Mouse (Mus musculus) forebrain, embryonic 16.5 days (tissue): ENCODE measurements at regions not wholly inside any gene's neighbourhood (a gene's known extent, or its start where the extent isn't known, plus 50 kb on each side); places are given as distances from the start of the nearest gene placed in this dataset.
"Not testable (repeated sequence)": the region's sequence is repeated elsewhere in the genome, so short reads cannot be mapped to it uniquely, and the experiment has no call there.

Source experiments
- ATAC-seq: fragments of 200-750 bp; cut with Nextera tagmentation; 2 replicates; pipeline ENCODE4 v1.8.0; 2017; ENCODE audit warnings: mild to moderate bottlenecking, moderate library complexity
- H3K27ac ChIP-seq: fragments of 300-500 bp; sonication (generic); 2 replicates; pipeline ENCODE4 v1.5.1; 2014; ENCODE audit warnings: low read length, control low read depth
- H3K27me3 ChIP-seq: fragments of 300-500 bp; sonication (generic); replicated peaks from 2 replicates; pipeline ENCODE4 v1.6.1; 2014; ENCODE audit warnings: low read length; ENCODE audit not compliant: control insufficient read depth, insufficient read depth
- H3K36me3 ChIP-seq: fragments of 300-500 bp; sonication (generic); 2 replicates; pipeline ENCODE4 v1.6.1; 2014; ENCODE audit not compliant: control insufficient read depth, insufficient read depth
- H3K4me1 ChIP-seq: fragments of 300-500 bp; sonication (generic); replicated peaks from 2 replicates; pipeline ENCODE4 v1.6.1; 2014; ENCODE audit warnings: low read length; ENCODE audit not compliant: control insufficient read depth, insufficient read depth
- H3K4me2 ChIP-seq: fragments of 300-500 bp; sonication (generic); 2 replicates; pipeline ENCODE4 v1.6.1; 2014; ENCODE audit warnings: mild to moderate bottlenecking, low read length, control low read depth
- H3K4me3 ChIP-seq: fragments of 300-500 bp; sonication (generic); replicated peaks from 2 replicates; pipeline ENCODE4 v1.5.1; 2014; ENCODE audit warnings: mild to moderate bottlenecking, low read length, control low read depth
- H3K9ac ChIP-seq: fragments of 300-500 bp; sonication (generic); replicated peaks from 2 replicates; pipeline ENCODE4 v1.6.1; 2014; ENCODE audit warnings: low read depth, low read length, control low read depth
- H3K9me3 ChIP-seq: fragments of 300-500 bp; sonication (generic); 2 replicates; pipeline ENCODE4 v1.6.1; 2016; ENCODE audit warnings: low read length; ENCODE audit not compliant: control insufficient read depth
- WGBS: fragments of 180-500 bp; shearing (Covaris S2); extraction: QIAGEN DNeasy Blood & Tissue Kit; methylation state at CpG from one replicate; pipeline ENCODE4 v1.1.7; 2014; 5-methylcytosine and 5-hydroxymethylcytosine counted together

DNA sequence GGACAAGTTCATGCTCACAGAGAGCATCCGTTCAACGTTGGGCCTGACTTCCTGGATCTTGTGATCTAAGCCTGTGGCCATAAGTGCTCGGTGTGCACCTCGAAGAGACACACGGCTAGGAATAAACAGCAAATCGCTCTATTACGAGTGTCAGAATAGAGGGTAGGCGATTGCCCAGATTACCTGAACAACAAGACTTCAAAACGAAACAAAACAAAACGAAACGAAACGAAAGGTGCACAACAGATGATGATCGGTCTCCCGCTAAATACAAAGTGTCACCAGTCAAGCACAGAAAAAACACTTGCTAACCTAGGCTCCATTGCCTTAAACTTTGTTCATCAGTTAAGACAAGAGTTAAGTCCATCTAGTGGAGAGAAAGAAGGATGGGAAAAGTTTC, 67.4 kb downstream of the Pdia4 start:
- 84% methylated on average over 7 of the region's 14 CpGs for WGBS
- not testable (repeated sequence) for H3K27me3 ChIP-seq, H3K9ac ChIP-seq, H3K36me3 ChIP-seq, H3K4me3 ChIP-seq, H3K4me2 ChIP-seq, ATAC-seq, H3K4me1 ChIP-seq, H3K27ac ChIP-seq, H3K9me3 ChIP-seq

- not testable (repeated sequence) for H3K27me3 ChIP-seq, H3K36me3 ChIP-seq, ATAC-seq, H3K4me1 ChIP-seq, H3K4me2 ChIP-seq, H3K9ac ChIP-seq, H3K27ac ChIP-seq, H3K4me3 ChIP-seq, H3K9me3 ChIP-seq
- no CpG with 5 or more reads among the region's 20 CpGs for WGBS
Measured at GRCm38 (mm10) chr6:47743856-47744255, 69.4 kb downstream of the Pdia4 start.

DNA sequence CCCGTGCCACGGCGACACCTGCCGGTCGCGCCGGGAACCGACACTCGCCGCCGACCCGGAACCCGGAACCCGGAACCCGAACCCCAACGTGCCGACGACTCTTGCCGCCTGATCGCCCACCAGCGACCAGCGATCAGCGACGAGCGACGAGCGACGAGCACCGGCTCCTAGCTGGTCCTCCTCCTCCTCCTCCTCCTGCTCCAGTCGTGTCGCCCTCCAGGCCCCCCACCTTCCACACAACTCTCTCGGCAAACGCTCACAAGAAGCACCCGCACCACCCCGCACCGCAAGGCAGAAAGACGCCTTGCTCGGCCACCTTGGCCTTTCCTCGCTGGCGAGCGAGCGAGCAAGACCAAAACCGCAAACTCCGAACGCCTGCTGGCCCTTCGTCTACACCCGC, 73.0 kb downstream of the Pdia4 start:
- H3K4me2 ChIP-seq: peak overlapping the region; percentile 35; the same call in 1 of the 2 replicates
- H3K9ac ChIP-seq, ATAC-seq, H3K27me3 ChIP-seq, H3K36me3 ChIP-seq, H3K27ac ChIP-seq, H3K9me3 ChIP-seq, H3K4me1 ChIP-seq: not testable (repeated sequence)
- peak overlapping the region; percentile 43 for H3K4me3 ChIP-seq
- 9% methylated on average over 14 of the region's 47 CpGs for WGBS

DNA sequence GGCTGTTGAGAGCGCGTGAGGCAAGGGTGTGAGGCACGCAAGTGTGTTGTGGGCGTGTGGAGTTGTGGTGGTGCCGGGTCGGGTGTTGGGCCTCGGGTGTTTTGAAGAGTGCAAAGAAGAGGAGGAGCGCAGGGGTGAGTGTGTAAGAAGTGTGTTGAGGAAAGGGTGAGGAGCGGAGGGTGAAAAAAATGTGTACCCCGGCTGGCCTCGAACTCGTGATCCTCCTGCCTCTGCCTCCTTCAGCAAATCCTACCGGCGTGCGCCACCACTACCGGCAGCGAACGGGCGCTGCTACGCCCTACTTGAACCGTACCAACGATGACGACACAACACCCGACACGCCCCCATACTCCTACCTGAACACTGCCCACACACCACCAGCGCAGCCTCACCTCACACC, 73.5 kb downstream of the Pdia4 start:
- not testable (repeated sequence) for ATAC-seq

GRCm38 (mm10) chr6:47737972-47738371, 75.3 kb downstream of the Pdia4 start:
- no CpG with 5 or more reads among the region's 3 CpGs for WGBS
- ATAC-seq: not testable (repeated sequence)

More for the DNA sequence above, 73.5 kb downstream of the Pdia4 start:
- 12% methylated on average over 9 of the region's 26 CpGs for WGBS
- not testable (repeated sequence) for H3K27me3 ChIP-seq, H3K9me3 ChIP-seq, H3K4me3 ChIP-seq, H3K27ac ChIP-seq, H3K4me2 ChIP-seq, H3K36me3 ChIP-seq, H3K4me1 ChIP-seq, H3K9ac ChIP-seq

More at GRCm38 (mm10) chr6:47737972-47738371, 75.3 kb downstream of the Pdia4 start:
- H3K36me3 ChIP-seq, H3K4me3 ChIP-seq, H3K27me3 ChIP-seq, H3K4me2 ChIP-seq, H3K9ac ChIP-seq, H3K4me1 ChIP-seq, H3K27ac ChIP-seq, H3K9me3 ChIP-seq: not testable (repeated sequence)
